Mouse (Mus musculus) limb, embryonic 13.5 days (tissue): ENCODE results near the gene Sult5a1. TPM values are rescaled to one million over a fixed set of nuclear protein-coding genes. Genes with fewer than 3 reads are reported as not detected.
"Not testable (repeated sequence)": the region's sequence is repeated elsewhere in the genome, so short reads cannot be mapped to it uniquely, and the experiment has no call there.

ENCODE experiments used
- ATAC-seq: fragments of 200-750 bp; cut with Nextera tagmentation; 2 replicates; pipeline ENCODE4 v1.8.0; 2017; ENCODE audit warnings: low read depth, moderate number of reproducible peaks, moderate TSS enrichment; ENCODE audit not compliant: low FRiP score
- H3K27ac ChIP-seq: fragments of 300-500 bp; sonication (generic); 2 replicates; pipeline ENCODE4 v1.5.1; 2015; ENCODE audit warnings: inconsistent platforms, mild to moderate bottlenecking, moderate library complexity
- H3K27me3 ChIP-seq: fragments of 300-500 bp; sonication (generic); 2 replicates; pipeline ENCODE4 v1.6.1; 2015; ENCODE audit warnings: mild to moderate bottlenecking, inconsistent platforms
- H3K36me3 ChIP-seq: fragments of 300-500 bp; sonication (generic); 2 replicates; pipeline ENCODE4 v1.6.1; 2015; ENCODE audit warnings: inconsistent platforms, mild to moderate bottlenecking, moderate library complexity
- H3K4me1 ChIP-seq: fragments of 300-500 bp; sonication (generic); 2 replicates; pipeline ENCODE4 v1.6.1; 2015; ENCODE audit warnings: inconsistent platforms
- H3K4me2 ChIP-seq: fragments of 300-500 bp; sonication (generic); replicated peaks from 2 replicates; pipeline ENCODE4 v1.6.1; 2015; ENCODE audit warnings: inconsistent platforms, mild to moderate bottlenecking, moderate library complexity
- H3K4me3 ChIP-seq: fragments of 300-500 bp; sonication (generic); 2 replicates; pipeline ENCODE4 v1.5.1; 2015; ENCODE audit warnings: moderate library complexity, mild to moderate bottlenecking, inconsistent platforms
- H3K9ac ChIP-seq: fragments of 300-500 bp; sonication (generic); 2 replicates; pipeline ENCODE4 v1.6.1; 2015; ENCODE audit warnings: mild to moderate bottlenecking, inconsistent platforms
- H3K9me3 ChIP-seq: fragments of 300-500 bp; sonication (generic); 2 replicates; pipeline ENCODE4 v1.6.1; 2016; ENCODE audit warnings: inconsistent platforms
- WGBS: fragments of 180-500 bp; shearing (Covaris S2); methylation state at CpG from one replicate; pipeline ENCODE4 v1.1.7; 2015; 5-methylcytosine and 5-hydroxymethylcytosine counted together
- polyA plus RNA-seq: library from polyadenylated mRNA; unstranded; fragments of >200 nt; fragmentation: Nextera tagmentation; extraction: Ambion mirVana; gene quantifications from 2 replicates; pipeline ENCODE4 v1.2.1, GENCODE M21; 2015

Gene Sult5a1
- polyA plus RNA-seq, result 26.1 and 30.6 TPM in 2 replicates

GRCm38 (mm10) chr8:123157888-123158465 lies at the start of gene Sult5a1:
Gene Sult5a1 (minus strand): TSS chr8:123158315.
- 30% methylated on average over 13 of the region's 13 CpGs for WGBS
- Histone ChIP-seq H3K4me2 (peak within 1 kb of the TSS; percentile 60), H3K27me3 (no peaks in the 10 kb centered on the region), H3K4me3 (peak within 1 kb of the TSS; percentile 32), H3K9me3 (no peaks in the 10 kb centered on the region), H3K4me1 (peaks cover 25% of the 10 kb centered on the region), H3K36me3 (no peaks in the 10 kb centered on the region), H3K27ac (peak within 1 kb of the TSS; percentile 48), H3K9ac (no peak within 1 kb of the TSS)
- ATAC-seq, result peak; percentile 64; the same call in 1 of the 2 replicates

GRCm38 (mm10) chr8:123203571-123203970 lies 45.5 kb upstream of the Sult5a1 start:
- ATAC-seq, result no peak
- no peaks in the 10 kb centered on the region for H3K4me1 ChIP-seq
- no peaks in the 10 kb centered on the region for H3K9me3 ChIP-seq
- no peak overlapping the region for H3K9ac ChIP-seq
- H3K4me3 ChIP-seq, result no peak overlapping the region
- WGBS, result 91% methylated on average over 3 of the region's 3 CpGs
- H3K27ac ChIP-seq, result no peak overlapping the region
- H3K4me2 ChIP-seq, result no peak overlapping the region
- H3K36me3 ChIP-seq, result peaks cover 46% of the 10 kb centered on the region
- H3K27me3 ChIP-seq, result no peaks in the 10 kb centered on the region

DNA sequence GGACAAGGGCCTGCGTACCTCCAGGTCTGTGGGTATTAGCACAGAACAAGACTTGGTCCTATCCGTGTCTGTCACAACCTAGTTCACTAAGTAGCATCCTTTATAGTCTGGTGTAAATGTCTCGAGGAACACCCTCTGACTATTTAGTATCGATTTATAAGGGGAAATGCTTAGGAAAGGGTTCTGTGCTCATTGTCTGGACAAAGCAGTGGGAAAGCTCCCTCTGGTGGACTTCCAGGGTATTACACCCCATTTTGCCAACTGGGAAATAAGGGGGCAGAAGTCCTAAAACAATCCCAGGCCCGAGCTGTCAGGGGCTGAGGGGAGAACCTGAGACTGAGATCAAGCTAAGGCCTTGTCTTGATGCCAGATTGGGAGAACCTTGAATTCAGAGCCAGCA lies 44.2 kb upstream of the Sult5a1 start:
- Histone ChIP-seq H3K9ac (no peak overlapping the region), H3K36me3 (peaks cover 33% of the 10 kb centered on the region), H3K27me3 (no peaks in the 10 kb centered on the region), H3K27ac (no peak overlapping the region), H3K4me2 (no peak overlapping the region), H3K9me3 (no peaks in the 10 kb centered on the region), H3K4me1 (no peaks in the 10 kb centered on the region), H3K4me3 (no peak overlapping the region)
- ATAC-seq, result no peak
- WGBS, result 22% methylated on average over 5 of the region's 5 CpGs

DNA sequence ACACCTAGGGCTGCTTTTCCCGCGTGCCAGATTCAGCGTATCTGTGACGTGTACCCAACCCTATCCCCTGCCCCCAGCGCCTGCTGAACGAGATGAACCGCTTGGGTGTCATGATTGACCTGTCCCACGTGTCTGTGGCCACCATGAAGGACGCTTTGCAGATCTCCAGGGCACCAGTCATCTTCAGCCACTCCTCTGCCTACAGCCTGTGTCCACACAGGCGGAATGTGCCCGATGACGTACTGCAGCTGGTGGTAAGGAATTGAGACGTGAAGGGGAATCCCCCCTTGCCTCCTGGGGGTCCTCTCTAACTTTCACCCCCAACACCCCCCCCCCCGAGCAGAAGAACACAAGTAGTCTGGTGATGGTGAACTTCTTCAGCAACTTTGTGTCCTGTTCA lies 41.7 kb upstream of the Sult5a1 start:
- 68% methylated on average over 14 of the region's 14 CpGs for WGBS
- peaks cover 13% of the 10 kb centered on the region for H3K36me3 ChIP-seq
- H3K9ac ChIP-seq, result no peak overlapping the region
- no peak overlapping the region for H3K4me2 ChIP-seq
- H3K4me3 ChIP-seq, result no peak overlapping the region
- no peaks in the 10 kb centered on the region for H3K27me3 ChIP-seq
- no peaks in the 10 kb centered on the region for H3K9me3 ChIP-seq
- no peak overlapping the region for H3K27ac ChIP-seq
- no peak for ATAC-seq
- no peaks in the 10 kb centered on the region for H3K4me1 ChIP-seq

GRCm38 (mm10) chr8:123197016-123197415 lies 38.9 kb upstream of the Sult5a1 start:
- H3K4me2 ChIP-seq, H3K9ac ChIP-seq, H3K4me1 ChIP-seq, H3K27me3 ChIP-seq, ATAC-seq, H3K36me3 ChIP-seq, H3K4me3 ChIP-seq, H3K27ac ChIP-seq, H3K9me3 ChIP-seq: not testable (repeated sequence)
- 72% methylated on average over 5 of the region's 5 CpGs for WGBS

DNA sequence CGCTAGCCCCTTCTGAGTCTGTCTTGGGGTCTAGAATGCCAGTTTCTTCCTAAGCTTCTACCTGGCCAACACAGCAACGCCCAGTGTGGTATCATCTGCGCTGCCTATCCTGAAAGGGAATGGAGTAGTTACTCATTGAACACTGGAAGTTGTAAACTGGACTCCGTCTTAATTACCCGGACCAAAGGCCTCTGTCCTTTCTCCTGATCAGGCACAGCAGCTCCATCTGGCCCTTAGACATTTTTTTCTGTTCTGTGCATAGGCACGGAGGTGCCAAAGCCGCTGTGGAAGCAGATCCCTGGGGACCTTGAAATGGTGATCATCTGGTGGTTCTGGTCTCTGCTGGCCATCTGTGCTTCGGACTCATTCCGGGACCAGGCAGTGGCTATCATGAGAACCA lies 35.7 kb upstream of the Sult5a1 start:
- H3K4me3 ChIP-seq, result no peak overlapping the region
- no peak overlapping the region for H3K9ac ChIP-seq
- H3K9me3 ChIP-seq, result no peaks in the 10 kb centered on the region
- no peak overlapping the region for H3K4me2 ChIP-seq
- no peaks in the 10 kb centered on the region for H3K36me3 ChIP-seq
- H3K27me3 ChIP-seq, result no peaks in the 10 kb centered on the region
- H3K27ac ChIP-seq, result no peak overlapping the region
- no peak for ATAC-seq
- WGBS, result 85% methylated on average over 9 of the region's 9 CpGs
- H3K4me1 ChIP-seq, result no peaks in the 10 kb centered on the region

GRCm38 (mm10) chr8:123191908-123192307 lies 33.8 kb upstream of the Sult5a1 start:
- Histone ChIP-seq H3K9ac (no peak overlapping the region), H3K4me3 (no peak overlapping the region), H3K4me2 (no peak overlapping the region), H3K36me3 (no peaks in the 10 kb centered on the region), H3K27me3 (no peaks in the 10 kb centered on the region), H3K27ac (no peak overlapping the region), H3K4me1 (no peaks in the 10 kb centered on the region), H3K9me3 (no peaks in the 10 kb centered on the region)
- 60% methylated on average over 7 of the region's 8 CpGs for WGBS
- no peak for ATAC-seq

DNA sequence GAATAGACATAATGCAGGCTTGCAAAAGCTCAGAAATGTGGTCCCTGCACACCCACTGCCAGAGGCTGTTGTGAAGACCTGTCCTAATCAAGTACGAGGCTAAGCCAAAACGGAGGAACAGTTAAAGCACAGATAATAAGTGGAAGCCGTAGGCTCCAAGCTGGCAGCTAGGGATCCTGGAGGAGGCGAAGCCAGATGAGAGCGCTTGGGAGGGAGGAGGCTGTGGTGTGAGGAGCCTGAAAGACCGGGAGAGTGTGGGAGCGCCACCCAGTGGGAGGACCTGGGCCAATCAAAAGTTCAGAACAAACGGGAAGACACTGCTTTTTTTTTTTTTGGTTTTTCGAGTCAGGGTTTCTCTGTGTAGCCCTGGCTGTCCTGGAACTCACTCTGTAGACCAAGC lies 32.6 kb upstream of the Sult5a1 start:
- Histone ChIP-seq H3K9me3 (no peaks in the 10 kb centered on the region), H3K4me3 (no peak overlapping the region), H3K27me3 (no peaks in the 10 kb centered on the region), H3K4me2 (peak overlapping the region; percentile 41), H3K27ac (no peak overlapping the region), H3K9ac (no peak overlapping the region), H3K4me1 (peaks cover 11% of the 10 kb centered on the region), H3K36me3 (no peaks in the 10 kb centered on the region)
- 0 out of 2 replicates have a peak, but pooled peaks have one; percentile 34 for ATAC-seq
- WGBS, result 4% methylated on average over 9 of the region's 9 CpGs

GRCm38 (mm10) chr8:123188841-123189240 lies 30.7 kb upstream of the Sult5a1 start:
- WGBS, result 81% methylated on average over 7 of the region's 7 CpGs

DNA sequence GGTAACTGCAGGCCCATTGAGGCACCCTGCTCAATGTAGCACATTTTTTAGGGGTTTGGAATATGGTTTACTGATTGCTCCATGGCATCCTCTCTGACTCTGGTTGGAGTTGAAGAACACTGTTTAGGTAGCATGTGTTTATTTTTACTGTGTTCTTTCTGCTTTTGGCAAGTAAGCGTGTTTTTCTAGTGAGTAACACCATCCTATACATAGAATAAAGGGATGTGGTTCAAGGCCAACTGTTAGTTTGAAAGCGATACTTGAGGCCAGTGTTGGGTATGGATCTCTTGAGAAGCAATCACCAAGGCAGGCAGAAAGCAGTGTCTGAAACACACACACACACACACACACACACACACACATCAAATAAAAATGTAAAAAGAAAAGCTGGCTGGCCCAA lies 29.9 kb upstream of the Sult5a1 start:
- no peak for ATAC-seq
- no peaks in the 10 kb centered on the region for H3K27me3 ChIP-seq
- H3K4me1 ChIP-seq, result peaks cover 20% of the 10 kb centered on the region
- H3K9ac ChIP-seq, result no peak overlapping the region
- no peaks in the 10 kb centered on the region for H3K9me3 ChIP-seq
- no peaks in the 10 kb centered on the region for H3K36me3 ChIP-seq
- H3K4me2 ChIP-seq, result no peak overlapping the region
- no peak overlapping the region for H3K27ac ChIP-seq
- H3K4me3 ChIP-seq, result no peak overlapping the region
- 80% methylated on average over 2 of the region's 2 CpGs for WGBS

More at GRCm38 (mm10) chr8:123188841-123189240, 30.7 kb upstream of the Sult5a1 start:
- Histone ChIP-seq H3K4me2 (no peak overlapping the region), H3K9ac (no peak overlapping the region), H3K4me3 (no peak overlapping the region), H3K27ac (no peak overlapping the region), H3K36me3 (no peaks in the 10 kb centered on the region), H3K4me1 (peaks cover 20% of the 10 kb centered on the region), H3K9me3 (no peaks in the 10 kb centered on the region), H3K27me3 (no peaks in the 10 kb centered on the region)
- ATAC-seq, result no peak

- Histone ChIP-seq H3K9ac (peak within 1 kb of the TSS; percentile 4; the same call in 1 of the 2 replicates), H3K4me2 (peak within 1 kb of the TSS; percentile 19), H3K4me1 (peaks cover 20% of the 10 kb centered on the region), H3K36me3 (no peaks in the 10 kb centered on the region), H3K9me3 (no peaks in the 10 kb centered on the region), H3K4me3 (no peak within 1 kb of the TSS), H3K27ac (peak within 1 kb of the TSS; percentile 48; the same call in 1 of the 2 replicates), H3K27me3 (no peaks in the 10 kb centered on the region)
- 15% methylated on average over 19 of the region's 19 CpGs for WGBS
- peak; percentile 61; the same call in 1 of the 2 replicates for ATAC-seq
Observed at GRCm38 (mm10) chr8:123185566-123186409, 27.7 kb upstream of the Sult5a1 start, which contains the start of gene Dpep1. Gene Dpep1 (plus strand): TSS chr8:123186242.

DNA sequence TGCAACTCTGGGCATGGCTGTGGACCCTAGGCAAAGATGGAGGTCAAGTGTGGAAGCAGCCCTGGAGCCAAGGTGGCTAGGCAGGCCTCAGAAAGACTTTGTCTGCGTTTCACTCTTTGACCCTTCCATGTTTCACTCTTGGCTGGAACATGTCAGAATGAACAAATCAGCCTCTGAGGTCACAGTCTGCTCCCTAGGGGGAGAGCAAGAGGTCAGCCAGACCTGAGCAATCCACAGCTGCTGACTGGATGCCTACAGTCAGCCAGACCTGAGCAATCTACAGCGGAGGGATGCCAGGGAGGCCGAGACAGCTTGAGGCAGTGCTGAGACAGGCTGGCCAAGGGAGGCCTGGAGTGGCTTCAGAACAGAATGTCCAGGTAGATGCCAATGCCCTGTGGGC lies 23.3 kb upstream of the Sult5a1 start:
- no peak for ATAC-seq
- no peak overlapping the region for H3K9ac ChIP-seq

More for the DNA sequence above, 23.3 kb upstream of the Sult5a1 start:
- Histone ChIP-seq H3K4me1 (peaks cover 16% of the 10 kb centered on the region), H3K27ac (no peak overlapping the region), H3K4me2 (no peak overlapping the region), H3K27me3 (no peaks in the 10 kb centered on the region), H3K9me3 (peaks cover 15% of the 10 kb centered on the region), H3K4me3 (no peak overlapping the region), H3K36me3 (no peaks in the 10 kb centered on the region)
- 58% methylated on average over 3 of the region's 3 CpGs for WGBS
